Mouse (Mus musculus): ENCODE data around the gene Pqlc2. TPM values are rescaled to one million over a fixed set of nuclear protein-coding genes. Genes with fewer than 3 reads are reported as not detected.
A peak's percentile ranks its signal among the peaks of the same experiment; 100 is the strongest.

The Pqlc2 gene
- polyA plus RNA-seq, 1 experiment from 2014 or later = 92.6 TPM

DNA sequence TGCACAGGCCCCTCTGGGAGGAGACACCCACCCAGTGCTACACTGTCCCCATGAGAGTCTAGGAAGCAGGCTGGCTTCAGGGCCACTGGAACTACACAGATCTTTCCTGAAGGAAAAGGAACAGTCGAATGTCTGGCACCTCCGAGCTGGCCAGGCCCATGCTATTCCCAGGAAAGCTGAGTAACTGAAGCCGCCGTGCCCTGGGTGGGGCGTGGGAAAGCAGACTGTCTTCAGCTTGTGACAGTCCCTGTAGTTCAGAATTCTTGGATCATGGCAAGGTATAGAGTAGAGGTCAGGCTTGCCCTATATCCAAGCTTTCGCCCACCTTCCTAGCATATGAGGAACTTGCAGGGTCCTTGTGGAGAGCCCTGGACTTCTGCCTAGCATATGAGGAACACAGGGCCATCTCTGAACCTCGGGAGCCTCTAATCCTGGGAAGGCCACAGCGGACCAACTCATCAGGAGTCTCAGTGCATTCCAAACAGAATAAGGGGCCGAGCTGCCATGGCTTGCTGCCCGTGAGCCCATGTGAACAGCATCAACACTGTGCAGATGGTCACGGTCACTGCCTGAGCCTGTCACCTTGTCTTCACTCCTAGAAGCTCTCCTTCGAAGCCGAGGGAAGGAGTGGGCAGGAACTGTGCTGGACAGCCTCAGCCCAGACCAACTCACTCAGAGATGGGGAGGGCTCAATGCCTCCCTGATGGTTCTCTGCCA lies 44.6 kb downstream of the Pqlc2 start:
- no peaks in the 10 kb centered on the region for H3K27me3 ChIP-seq (replicated peaks; ENCODE audit: control insufficient read depth, insufficient read depth, low read length)
- WGBS = 87% methylated on average over 13 of the region's 13 CpGs
- no peak overlapping the region for H3K4me3 ChIP-seq (ENCODE audit: low read depth, low read length)
- peaks cover 75% of the 10 kb centered on the region for H3K36me3 ChIP-seq (ENCODE audit: control insufficient read depth, insufficient read depth)
- H3K27ac ChIP-seq (ENCODE audit: low read depth, low read length) = no peak overlapping the region
- H3K9me3 ChIP-seq (ENCODE audit: control insufficient read depth) = no peaks in the 10 kb centered on the region
- no peak for TF ChIP-seq CTCF (IDR thresholded peaks at IDR 0.05; ENCODE audit: low read depth)
- no peak overlapping the region for H3K4me2 ChIP-seq (replicated peaks; ENCODE audit: low read depth)
- H3K4me1 ChIP-seq (replicated peaks; ENCODE audit: control insufficient read depth, insufficient read depth, low read length) = no peaks in the 10 kb centered on the region
- no peak overlapping the region for H3K9ac ChIP-seq (ENCODE audit: low read depth, low read length)
- ATAC-seq = no peak

DNA sequence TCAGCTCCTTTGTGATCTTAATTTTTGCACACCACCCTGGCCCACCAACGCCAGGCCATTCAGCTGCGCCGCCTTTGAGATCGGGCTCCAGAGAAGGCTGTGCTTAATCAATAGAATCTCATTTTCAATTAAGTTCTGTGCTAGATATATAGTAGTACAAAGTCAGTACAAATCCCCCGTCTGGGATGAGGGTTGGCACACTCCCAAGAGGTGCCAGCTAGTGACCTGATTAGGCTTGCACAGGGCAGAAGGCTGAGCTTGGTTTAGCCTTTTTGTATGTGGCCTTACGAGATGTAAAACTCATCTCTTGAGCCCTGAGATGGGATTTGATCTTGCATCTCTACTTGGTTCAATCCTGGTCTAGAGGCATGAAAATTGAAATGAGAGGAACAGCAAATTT lies 47.5 kb downstream of the Pqlc2 start:
- no peak overlapping the region for H3K4me3 ChIP-seq (ENCODE audit: low read depth, low read length)
- H3K9ac ChIP-seq (ENCODE audit: low read depth, low read length) = no peak overlapping the region
- no peaks in the 10 kb centered on the region for H3K4me1 ChIP-seq (replicated peaks; ENCODE audit: control insufficient read depth, insufficient read depth, low read length)
- no peaks in the 10 kb centered on the region for H3K9me3 ChIP-seq (ENCODE audit: control insufficient read depth)
- no peak overlapping the region for H3K4me2 ChIP-seq (replicated peaks; ENCODE audit: low read depth)
- H3K36me3 ChIP-seq (ENCODE audit: control insufficient read depth, insufficient read depth) = peaks cover 89% of the 10 kb centered on the region
- no peak for TF ChIP-seq CTCF (IDR thresholded peaks at IDR 0.05; ENCODE audit: low read depth)
- no peak overlapping the region for H3K27ac ChIP-seq (ENCODE audit: low read depth, low read length)
- 91% methylated on average over 6 of the region's 6 CpGs for WGBS
- no peak for ATAC-seq
- H3K27me3 ChIP-seq (replicated peaks; ENCODE audit: control insufficient read depth, insufficient read depth, low read length) = no peaks in the 10 kb centered on the region

DNA sequence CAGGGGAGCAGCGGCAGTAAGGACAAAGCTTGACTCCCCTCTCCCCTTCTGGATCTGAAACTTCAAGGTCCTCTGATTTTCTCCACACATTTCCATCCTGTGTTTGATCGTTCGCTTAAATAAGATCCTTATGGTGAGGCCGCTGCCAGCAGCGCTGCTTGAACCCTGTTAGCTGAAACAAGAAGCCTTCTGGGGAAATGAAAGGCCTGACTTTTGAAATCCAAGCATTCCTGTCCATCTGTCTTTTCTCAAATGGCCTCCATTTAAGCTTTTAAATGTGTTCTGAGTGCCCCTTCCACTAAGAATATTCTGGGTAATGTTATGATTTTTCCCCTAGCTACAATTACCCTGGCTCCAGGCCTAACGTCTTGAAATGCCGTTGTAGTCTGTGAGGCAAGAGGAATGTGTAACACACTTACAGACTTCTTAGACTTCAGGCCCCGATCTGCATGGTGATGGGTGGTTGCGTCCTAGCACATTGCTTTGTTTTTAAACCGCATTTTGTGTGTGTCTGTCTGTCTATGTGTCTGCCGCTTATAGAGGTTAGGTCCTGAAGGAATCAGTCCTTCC lies 51.1 kb downstream of the Pqlc2 start:
- no peak for ATAC-seq
- Histone ChIP-seq H3K4me2 (replicated peaks; ENCODE audit: low read depth) (no peak overlapping the region), H3K27me3 (replicated peaks; ENCODE audit: control insufficient read depth, insufficient read depth, low read length) (no peaks in the 10 kb centered on the region), H3K27ac (ENCODE audit: low read depth, low read length) (0 out of 2 replicates have a peak overlapping the region, but pooled peaks have one; percentile 28), H3K36me3 (ENCODE audit: control insufficient read depth, insufficient read depth) (peaks cover 79% of the 10 kb centered on the region), H3K9ac (ENCODE audit: low read depth, low read length) (no peak overlapping the region), H3K9me3 (ENCODE audit: control insufficient read depth) (no peaks in the 10 kb centered on the region), H3K4me3 (ENCODE audit: low read depth, low read length) (no peak overlapping the region), H3K4me1 (replicated peaks; ENCODE audit: control insufficient read depth, insufficient read depth, low read length) (no peaks in the 10 kb centered on the region)
- TF ChIP-seq CTCF (IDR thresholded peaks at IDR 0.05; ENCODE audit: low read depth) = no peak
- WGBS = 73% methylated on average over 11 of the region's 11 CpGs

DNA sequence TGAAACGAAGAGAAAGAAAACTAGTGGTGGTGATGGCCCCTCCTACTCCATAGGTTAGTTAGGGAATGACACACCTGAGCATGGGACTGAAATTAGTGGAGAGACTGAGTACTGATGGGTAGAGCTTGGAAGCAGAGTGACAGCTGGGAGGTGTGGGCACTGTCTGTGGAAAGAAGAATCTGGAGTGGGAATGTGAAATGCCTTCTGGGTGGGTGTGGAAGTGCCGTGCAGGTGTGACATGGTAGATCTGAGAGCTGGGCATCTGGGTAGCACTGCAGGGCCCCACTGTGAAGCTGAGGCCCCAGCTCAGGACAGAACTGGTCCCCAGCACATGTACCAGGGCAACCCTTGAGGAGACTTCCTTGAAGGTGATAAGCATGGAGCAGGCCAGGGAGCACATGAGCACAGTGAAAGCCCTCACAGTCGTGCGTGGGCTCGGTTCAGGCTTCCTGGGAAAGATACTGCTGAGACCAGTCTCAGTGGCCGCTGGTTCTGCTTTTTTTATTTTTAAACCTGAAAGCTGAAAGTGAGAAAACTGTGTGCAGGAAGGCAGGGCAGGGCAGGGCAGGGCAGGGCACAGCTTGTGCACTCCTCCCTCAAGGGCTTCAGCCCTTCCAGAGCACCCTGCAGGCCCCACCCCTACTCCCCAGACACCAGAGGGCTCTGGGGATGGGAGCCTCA lies 51.7 kb downstream of the Pqlc2 start:
- ATAC-seq = 0 out of 2 replicates have a peak, but pooled peaks have one; percentile 24
- Histone ChIP-seq H3K27ac (ENCODE audit: low read depth, low read length) (no peak overlapping the region; the same call in 1 of the 2 replicates), H3K4me2 (replicated peaks; ENCODE audit: low read depth) (no peak overlapping the region), H3K27me3 (replicated peaks; ENCODE audit: control insufficient read depth, insufficient read depth, low read length) (no peaks in the 10 kb centered on the region), H3K4me3 (ENCODE audit: low read depth, low read length) (no peak overlapping the region), H3K9me3 (ENCODE audit: control insufficient read depth) (no peaks in the 10 kb centered on the region), H3K4me1 (replicated peaks; ENCODE audit: control insufficient read depth, insufficient read depth, low read length) (no peaks in the 10 kb centered on the region), H3K36me3 (ENCODE audit: control insufficient read depth, insufficient read depth) (peaks cover 73% of the 10 kb centered on the region), H3K9ac (ENCODE audit: low read depth, low read length) (peak overlapping the region; percentile 17; the same call in 1 of the 2 replicates)
- no peak for TF ChIP-seq CTCF (IDR thresholded peaks at IDR 0.05; ENCODE audit: low read depth)
- 32% methylated on average over 6 of the region's 6 CpGs for WGBS

DNA sequence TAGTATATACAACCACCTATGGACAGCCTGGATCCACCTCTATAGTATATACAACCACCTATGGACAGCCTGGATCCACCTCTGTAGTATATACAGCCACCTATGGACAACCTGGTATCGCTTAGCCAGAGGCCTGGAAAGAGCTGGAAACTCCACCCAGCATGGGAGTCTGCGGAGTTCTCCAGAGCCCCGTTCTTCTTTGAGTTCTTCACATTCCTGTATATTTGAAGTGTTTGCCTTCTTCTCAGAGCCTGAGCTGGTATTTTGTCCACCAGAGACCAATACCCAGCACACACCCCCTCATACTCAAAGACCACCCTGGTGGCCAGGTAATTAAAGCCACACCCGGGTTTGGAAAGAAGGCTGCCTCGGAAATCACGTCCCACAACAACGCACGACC lies 53.8 kb downstream of the Pqlc2 start:
- ATAC-seq = no peak
- peaks cover 60% of the 10 kb centered on the region for H3K36me3 ChIP-seq (ENCODE audit: control insufficient read depth, insufficient read depth)

DNA sequence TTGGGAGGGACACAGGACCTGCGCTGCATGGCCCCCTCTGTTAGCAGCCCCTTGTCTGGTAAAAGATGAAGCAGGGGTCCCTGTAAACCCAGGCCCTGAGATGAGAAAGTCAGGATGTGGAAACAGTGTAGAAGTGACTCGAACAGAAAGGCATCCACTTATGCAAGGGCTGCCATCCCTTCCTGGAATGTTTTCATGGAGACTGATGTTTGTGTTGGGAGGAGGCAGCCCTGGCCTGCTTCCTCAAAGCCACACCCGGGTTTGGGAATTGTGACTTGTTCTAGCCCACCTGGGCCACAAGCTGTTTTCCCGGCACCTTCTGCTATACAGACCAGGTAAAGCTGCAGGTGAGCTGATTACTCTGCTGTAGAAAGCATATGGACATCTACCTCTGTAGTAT lies 54.4 kb downstream of the Pqlc2 start:
- no peak for ATAC-seq
- H3K36me3 ChIP-seq (ENCODE audit: control insufficient read depth, insufficient read depth) = peaks cover 54% of the 10 kb centered on the region
- no peak overlapping the region for H3K27ac ChIP-seq (ENCODE audit: low read depth, low read length)
- H3K27me3 ChIP-seq (replicated peaks; ENCODE audit: control insufficient read depth, insufficient read depth, low read length) = no peaks in the 10 kb centered on the region
- peaks cover 7% of the 10 kb centered on the region for H3K4me1 ChIP-seq (replicated peaks; ENCODE audit: control insufficient read depth, insufficient read depth, low read length)
- no peak overlapping the region for H3K4me3 ChIP-seq (ENCODE audit: low read depth, low read length)
- no peak for TF ChIP-seq CTCF (IDR thresholded peaks at IDR 0.05; ENCODE audit: low read depth)
- no peak overlapping the region for H3K9ac ChIP-seq (ENCODE audit: low read depth, low read length)
- H3K4me2 ChIP-seq (replicated peaks; ENCODE audit: low read depth) = no peak overlapping the region
- 63% methylated on average over 4 of the region's 4 CpGs for WGBS
- no peaks in the 10 kb centered on the region for H3K9me3 ChIP-seq (ENCODE audit: control insufficient read depth)

More for the DNA sequence above, 53.8 kb downstream of the Pqlc2 start:
- Histone ChIP-seq H3K4me2 (replicated peaks; ENCODE audit: low read depth) (no peak overlapping the region), H3K27me3 (replicated peaks; ENCODE audit: control insufficient read depth, insufficient read depth, low read length) (no peaks in the 10 kb centered on the region), H3K9ac (ENCODE audit: low read depth, low read length) (no peak overlapping the region), H3K9me3 (ENCODE audit: control insufficient read depth) (no peaks in the 10 kb centered on the region), H3K4me3 (ENCODE audit: low read depth, low read length) (no peak overlapping the region), H3K4me1 (replicated peaks; ENCODE audit: control insufficient read depth, insufficient read depth, low read length) (peaks cover 3% of the 10 kb centered on the region; the same call in 1 of the 2 replicates), H3K27ac (ENCODE audit: low read depth, low read length) (no peak overlapping the region)
- no peak for TF ChIP-seq CTCF (IDR thresholded peaks at IDR 0.05; ENCODE audit: low read depth)
- WGBS = 69% methylated on average over 8 of the region's 8 CpGs

Data from intestine, postnatal 0 days (tissue).